Mouse (Mus musculus): ENCODE measurements at regions not wholly inside any gene's neighbourhood (a gene's known extent, or its start where the extent isn't known, plus 50 kb on each side); places are given as distances from the start of the nearest gene placed in this dataset.

DNA sequence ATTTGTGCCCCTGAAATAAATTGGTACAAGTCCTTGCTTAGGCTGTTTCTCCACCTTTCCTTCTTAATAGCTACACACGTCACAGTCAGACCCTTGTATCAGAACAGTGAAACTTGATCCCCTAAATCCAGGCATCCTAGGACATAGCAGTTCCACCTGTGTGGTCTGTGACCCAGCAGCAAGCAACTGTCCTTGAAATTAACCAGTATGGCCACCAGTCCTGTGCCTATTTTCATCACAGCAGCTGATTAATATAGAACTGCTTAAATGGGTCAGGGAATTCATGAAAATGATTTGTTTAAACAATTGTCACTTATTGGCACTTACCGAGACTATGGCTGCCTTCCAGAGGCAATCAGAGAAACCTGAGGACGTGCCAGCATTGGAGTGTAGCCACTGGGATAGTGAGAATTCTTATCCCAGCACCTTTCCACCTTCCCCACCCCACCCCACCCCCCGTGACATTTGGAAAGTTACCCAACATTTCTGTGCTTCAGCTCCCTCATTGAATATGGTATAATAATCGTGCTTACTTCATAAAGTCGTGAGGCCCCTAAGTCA lies 135.4 kb upstream of the Cdkn2b start:
- DNase-seq (ENCODE audit: low spot score) = no peak

DNA sequence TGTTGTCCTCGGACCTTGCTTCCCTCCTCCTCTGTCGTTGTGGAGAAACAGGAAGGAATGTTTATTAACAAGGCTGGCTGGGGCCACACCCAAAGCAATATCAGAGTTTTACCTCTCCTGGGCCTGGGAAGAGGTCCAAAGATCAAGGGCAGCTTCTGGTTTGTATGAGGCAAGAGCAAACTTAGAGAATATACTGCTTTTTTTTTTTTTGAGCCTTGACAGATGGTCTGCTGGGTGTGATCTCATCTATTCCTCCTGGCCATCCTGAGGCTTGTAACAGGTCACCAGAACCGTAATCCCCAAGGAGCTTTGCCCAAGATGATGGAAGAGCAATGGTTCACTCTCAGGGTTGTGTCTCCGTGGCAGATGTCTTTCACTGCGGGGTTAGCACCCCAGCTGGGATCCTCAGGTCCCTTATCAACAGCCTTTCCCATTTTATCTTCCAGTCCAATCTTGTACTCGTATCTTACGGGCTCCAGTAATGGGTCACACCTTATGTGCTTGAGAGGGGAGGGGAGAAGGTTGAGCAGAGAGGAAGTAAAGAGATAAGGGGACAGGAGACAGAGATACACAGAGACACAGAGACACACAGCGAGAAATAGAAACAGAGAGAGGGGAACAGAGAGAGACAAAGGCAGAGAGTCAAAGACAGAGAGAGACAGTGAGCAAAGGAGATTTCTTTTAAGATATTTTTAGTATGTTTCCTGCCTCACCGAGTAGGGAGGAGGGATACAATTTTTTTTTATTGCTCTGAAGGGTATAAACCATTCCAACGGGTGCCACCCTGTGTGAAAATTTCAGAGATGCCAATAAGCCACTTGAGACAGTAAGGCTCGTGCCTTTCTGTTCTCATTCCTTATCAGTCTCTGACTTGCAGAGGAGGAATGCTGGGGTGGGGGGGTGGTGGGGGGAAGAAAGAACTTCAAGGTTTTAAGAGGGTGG lies 134.6 kb upstream of the Cdkn2b start:
- no peak for DNase-seq (ENCODE audit: low spot score)

DNA sequence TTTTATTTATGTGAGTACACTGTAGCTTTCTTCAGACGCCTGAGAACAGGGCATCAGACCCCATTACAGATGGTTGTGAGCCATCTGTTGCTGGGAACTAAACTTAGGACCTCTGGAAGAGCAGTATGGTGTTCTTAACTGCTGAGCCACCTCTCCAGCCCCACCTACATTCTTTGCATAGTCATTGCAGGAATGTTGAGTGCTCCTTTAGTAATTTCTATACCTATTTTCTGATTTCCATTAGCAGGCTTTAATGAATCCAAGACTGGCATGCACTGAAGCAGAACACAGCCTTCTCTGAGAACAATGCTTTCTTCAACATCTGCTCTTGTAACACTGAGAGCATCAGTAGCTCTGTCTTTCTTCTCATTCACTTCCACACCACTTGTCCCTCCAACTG lies 131.7 kb upstream of the Cdkn2b start:
- DNase-seq (ENCODE audit: low spot score) = no peak

DNA sequence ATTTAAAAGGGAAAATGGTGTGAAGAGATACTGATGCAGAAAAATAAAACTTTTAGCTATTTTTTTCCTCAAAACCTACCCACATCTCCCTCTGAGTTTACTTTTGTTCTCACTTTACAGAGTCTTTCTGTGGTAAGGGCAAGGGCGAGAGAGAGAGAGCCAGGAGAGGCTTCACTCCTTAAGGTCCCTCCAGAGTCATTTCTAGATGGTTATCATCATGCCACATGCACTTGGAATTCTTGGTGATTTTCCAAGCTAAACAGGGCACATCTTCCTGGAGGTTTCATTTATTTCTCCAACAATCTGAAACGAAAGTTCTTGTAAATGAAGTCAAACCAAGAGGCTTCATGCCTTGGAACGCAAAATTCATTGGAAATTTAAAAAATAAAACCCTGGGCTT lies 130.0 kb upstream of the Cdkn2b start:
- DNase-seq (ENCODE audit: low spot score) = no peak

DNA sequence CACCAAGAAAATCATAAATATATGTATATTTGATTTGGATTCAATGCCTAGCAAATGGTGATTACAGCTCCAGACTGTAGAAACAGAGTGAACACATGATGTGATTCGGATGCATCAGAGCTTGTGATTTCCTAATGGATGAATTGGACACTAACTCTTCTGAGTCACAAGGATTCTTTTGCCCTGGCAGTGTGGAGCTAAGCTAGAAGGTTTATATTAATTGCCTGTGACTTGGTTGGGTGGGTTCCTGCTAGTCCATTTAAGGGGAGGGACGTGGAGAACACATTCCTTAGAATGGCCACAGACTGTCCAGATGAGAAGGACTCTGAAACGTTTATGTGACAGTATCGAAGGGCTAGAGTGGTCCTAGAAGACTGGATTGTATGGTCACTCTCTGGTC lies 129.5 kb upstream of the Cdkn2b start:
- no peak for DNase-seq (ENCODE audit: low spot score)

DNA sequence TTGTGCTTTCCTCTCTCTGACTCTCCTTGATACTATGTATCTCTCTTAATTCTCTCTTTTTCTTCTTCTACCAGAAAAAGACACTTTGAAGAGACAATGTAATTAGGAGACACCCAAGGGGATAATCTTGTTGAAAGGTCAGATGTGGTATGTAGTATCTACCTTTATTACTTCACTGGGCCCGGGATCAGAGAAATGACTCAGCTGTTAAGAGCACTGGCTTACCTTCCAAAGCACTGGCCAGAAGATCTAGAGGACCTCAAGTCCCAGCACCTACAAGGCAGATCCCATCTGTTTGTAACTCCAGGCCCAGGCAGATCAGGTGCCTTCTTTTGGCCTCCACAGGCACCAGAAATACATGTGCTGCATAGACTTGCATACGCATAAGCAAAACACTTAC lies 127.8 kb upstream of the Cdkn2b start:
- DNase-seq (ENCODE audit: low spot score) = no peak

DNA sequence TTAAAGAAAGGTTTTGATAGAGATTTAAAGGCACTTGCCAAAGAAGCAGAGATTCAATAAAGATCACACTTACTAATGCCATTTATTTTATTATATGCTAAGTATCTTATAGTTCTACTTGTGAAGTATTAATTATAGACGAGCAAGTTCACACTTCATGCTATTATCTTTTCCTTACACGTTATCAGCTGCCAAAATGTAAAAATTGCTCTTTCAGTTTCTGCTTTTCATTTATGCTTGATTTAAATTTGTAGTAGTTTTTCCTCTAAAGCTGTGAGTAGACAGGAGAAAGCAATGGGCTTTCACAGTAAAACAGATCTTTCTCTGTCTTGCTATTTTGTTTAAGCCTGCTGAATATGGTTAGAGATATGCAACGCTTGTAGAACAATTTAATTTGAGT lies 125.9 kb upstream of the Cdkn2b start:
- no peak for DNase-seq (ENCODE audit: low spot score)

DNA sequence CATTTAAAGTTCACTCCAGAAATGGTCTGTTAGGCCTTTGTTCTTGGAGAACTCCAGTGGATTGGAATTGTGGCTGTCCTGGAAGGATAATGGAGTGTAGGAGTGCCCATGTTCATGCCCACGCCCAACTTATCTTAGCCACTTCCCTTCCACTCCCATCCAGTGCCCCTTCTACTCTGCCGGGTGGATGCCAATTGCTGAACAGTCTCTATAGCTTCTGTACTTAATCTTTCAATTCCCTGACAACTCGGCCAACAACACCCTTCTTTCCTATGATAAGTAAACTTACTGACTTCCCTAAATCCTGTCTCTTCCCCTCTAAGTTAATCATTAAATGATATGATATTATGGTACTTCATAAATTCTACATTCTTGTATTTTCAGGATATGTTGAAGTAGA lies 123.3 kb upstream of the Cdkn2b start:
- no peak for DNase-seq (ENCODE audit: low spot score)

DNA sequence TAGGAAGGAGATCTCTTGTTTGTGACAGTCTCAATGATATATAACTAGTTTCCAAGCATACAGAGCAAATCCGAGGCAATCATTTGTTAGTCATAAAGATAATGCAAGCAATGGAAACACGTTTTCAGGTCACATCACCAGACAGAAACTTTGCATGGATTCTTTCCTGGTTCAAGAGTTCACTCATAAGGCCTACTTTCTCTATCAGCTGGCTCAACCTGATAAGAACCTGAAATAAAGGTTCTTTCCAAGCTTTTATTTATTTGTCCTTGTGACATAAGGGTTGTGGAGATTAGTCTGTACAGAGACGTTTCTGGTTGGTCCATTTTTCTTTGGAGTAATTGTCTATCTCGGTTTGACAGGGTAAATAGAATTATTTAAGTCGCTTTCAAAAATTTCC lies 122.7 kb upstream of the Cdkn2b start:
- no peak for DNase-seq (ENCODE audit: low spot score)

DNA sequence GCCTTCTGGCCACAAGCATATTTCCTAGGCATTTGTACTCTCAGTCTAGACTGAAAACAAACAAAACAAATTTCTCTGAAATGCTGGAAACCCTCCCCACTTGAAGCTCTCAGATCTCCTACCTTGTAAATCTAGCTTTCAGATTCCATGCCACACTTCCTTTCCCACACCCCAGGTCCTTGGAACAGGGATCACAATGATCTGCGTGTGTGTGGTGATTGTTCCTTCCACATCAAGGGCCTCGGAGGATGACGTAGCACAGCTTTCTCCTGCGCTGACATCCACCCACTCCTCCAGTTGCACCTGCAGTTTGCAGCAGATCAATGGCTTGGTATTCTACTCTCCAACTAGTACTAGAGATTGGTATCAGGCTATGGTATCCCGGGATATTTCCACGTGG lies 120.7 kb upstream of the Cdkn2b start:
- DNase-seq (ENCODE audit: low spot score) = no peak

DNA sequence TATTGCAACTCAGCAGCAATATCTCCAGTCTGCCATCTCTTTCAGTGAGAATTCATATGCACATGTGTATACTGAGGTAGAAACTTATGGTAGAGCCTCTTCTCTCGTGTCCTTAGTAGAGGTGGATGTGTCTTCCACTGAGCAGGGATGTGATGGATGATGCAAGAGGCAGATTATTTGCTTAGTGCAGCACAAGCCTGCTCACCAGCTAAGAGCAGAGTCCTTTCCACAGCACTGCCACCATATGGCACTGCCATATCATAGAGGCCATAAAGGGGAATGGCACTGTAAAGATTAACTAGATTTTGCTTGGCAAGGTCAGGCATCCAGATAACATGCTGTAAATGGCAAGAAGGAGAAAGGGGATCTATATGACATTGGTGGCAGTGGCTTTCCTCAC lies 117.6 kb upstream of the Cdkn2b start:
- DNase-seq (ENCODE audit: low spot score) = no peak

DNA sequence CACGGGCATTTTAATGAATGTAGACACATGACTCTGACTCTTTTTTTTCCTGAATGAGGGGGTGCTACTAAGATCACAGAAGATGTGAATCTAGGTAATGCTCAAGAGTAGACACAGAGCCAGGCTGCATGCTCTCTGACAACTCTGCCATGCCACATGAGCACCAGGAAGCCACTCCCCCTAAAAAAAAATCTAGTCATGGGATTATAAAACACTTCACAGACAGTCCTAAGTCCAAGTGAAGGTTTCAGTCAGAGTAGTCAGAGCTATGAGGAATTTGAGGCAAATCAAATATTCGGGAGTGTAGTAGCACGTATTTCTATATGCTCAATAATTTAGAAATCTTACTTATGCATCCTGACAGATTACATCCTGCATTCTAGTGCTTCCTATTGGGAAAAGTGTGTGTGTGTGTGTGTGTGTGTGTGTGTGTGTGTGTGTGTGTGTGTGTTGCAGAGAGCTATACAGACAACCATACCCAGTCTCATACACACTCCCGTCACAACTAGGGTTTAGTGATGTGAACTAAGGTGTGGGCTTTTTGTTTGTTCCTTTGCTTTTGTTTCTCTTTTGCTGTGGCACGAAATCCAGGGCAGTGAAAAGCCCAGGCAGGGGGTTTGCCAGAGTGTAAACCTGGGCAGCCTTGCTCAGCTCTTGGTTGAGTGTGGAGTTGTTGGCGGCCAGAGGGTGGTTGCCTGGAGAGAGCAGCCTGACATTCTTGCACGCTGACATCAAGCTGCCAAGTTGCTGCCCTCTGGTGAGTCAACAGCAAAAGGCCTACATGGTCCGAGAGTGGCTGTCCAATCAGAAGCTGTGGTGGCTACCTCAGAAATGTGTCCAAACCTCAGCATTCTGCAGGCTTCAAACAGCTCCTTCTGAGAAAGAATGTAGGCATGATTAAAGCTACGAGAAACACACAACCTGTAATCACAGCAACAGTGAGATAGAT lies 116.8 kb upstream of the Cdkn2b start:
- DNase-seq (ENCODE audit: low spot score) = no peak

DNA sequence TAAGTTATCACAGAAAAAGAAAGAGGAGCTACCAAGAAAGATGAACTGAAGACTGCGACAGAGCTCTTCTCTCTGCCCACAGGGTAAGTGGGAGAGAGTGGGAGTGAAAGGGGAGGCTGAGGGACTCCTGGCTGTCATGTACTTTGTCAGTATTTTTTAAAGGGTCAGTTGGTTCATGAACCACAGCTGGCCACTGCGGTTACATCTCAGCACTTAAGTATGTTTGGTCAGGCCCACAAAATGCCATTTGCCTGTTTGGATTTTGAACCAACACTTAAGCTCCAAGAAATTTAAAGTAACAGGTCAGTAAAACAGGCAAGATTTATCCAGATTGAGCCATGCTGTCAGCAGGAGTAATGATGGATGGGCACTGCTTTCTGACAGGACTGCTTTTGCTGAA lies 115.1 kb upstream of the Cdkn2b start:
- DNase-seq (ENCODE audit: low spot score) = no peak

DNA sequence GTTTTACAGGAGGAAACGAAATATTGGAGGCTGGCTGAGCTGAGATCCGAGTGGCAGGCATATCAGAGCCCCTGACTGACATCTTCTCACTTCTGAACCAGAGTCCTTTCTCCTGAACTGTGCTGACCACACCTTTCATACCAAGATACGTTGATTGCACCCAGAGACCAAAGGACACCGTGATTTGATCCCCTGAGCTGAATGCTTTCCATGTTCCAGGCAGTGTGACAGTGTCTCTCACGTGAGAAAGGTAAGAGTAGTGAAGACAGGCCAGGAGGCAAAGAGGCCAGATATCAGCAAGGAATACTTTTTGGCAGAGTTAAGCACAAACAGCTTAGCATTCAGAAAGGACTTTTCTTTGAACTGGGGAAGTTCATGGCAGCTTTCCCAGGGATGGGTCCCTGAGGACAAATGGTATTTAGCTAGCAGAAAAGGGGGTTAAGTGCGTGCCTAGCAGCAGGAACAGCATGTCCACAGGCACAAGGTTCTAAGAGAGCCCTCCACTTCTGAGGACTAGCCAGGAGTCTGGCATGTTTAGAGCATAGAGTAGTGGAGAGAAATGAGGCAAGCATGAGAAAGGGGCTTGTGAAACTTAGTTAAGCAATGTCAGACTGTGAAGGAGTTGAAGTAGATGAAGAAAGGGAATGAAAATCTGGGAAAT lies 111.0 kb upstream of the Cdkn2b start:
- DNase-seq (ENCODE audit: low spot score) = no peak

DNA sequence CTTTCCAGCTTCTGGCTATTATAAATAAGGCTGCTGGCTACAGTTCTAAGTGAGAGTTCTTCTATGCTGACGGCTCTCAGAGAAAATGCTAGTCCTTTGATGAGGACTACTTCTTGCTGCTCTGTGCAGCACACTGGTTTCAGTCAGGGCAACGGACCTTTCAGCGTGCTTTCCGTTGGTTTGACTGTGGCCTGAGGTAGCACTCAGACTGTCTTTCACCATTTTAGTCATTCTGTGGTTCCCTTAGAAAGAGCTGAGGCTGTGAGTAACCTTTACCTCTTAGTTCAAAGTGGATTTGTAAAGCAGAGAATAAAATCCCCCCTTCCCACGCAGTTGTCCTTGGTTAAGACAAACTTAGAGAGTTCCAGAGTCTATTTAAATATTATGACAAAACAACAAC lies 110.0 kb upstream of the Cdkn2b start:
- DNase-seq (ENCODE audit: low spot score) = no peak

DNA sequence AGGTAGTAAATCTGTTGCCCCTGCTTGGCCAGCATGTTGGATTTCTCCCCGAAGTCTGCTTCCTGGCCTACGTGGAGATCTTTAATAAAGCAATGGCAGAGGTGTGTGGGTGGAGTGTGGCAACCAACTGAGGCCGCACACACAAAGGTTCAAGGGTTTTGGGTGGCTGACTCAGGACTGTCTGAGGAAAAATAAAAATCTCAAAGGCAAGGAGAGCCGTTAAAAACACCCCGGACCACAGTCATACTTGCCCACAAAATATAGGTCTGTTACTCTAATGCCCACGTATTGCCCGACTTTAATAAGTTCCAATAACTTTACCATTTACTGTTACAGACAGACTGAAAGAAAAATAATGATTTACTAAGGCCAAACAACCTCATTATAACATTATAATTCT lies 108.7 kb upstream of the Cdkn2b start:
- DNase-seq (ENCODE audit: low spot score) = no peak

DNA sequence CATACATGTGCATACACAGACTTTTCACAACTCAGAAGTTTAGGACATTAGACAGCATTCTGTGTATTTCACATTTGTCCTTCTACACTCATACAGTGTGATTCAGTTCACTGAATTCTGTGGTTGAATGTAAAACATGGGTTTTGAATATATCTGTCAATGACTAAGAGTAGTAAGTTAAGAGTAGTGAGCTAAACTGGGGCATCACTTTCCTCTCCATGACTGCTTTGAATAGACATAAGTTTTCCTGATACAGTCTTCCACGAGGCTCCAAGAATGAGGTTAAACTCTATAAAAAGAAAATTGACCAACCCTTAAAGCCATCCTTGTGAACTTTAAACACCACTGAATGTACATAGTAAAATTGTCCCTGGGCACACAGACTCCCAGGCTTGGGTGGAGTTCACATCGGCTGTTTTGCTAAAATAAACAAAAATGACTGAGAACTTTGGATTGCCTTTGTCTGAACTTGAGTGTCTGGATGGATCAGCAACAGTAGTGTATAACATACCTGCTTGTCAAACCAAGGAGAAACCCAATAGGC lies 94.9 kb upstream of the Cdkn2b start:
- DNase-seq (ENCODE audit: low spot score) = no peak

DNA sequence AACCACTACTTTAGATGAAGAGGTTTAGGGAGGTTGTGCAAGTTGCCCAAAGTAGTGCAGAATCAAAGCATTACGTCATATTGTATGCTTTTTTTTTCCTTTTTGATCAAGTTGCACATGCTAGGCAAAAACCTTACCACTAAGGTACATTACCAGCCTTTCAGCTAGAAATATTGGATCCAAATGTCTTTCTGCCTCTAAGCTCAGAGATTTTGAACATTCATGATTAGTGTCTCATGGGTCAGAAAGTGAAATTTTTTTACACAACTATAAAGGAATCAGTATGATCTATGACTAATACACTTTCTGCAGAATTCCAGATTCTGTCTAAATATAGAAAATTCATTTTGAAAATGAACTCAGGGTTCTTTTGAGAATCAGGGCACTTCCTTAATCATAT lies 92.3 kb upstream of the Cdkn2b start:
- no peak for DNase-seq (ENCODE audit: low spot score)

DNA sequence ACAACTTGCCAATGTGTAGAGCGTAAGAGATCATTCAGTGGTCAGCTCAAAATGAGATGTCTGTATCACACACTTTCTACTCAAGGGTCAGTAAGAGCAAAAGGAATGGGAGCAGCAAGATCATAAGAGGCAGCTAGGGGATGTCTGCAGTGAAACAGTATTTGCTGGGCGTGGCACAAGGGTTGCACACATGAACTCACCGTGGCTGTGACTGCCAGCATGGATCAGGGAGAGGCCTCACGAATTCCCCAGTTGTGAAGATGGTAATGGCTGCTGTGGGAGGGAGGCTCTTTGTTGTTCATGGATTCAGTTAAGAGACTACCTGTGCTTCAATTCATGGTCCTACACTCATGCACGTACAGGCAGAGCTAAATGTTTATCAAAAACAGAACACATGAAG lies 91.5 kb upstream of the Cdkn2b start:
- no peak for DNase-seq (ENCODE audit: low spot score)

DNA sequence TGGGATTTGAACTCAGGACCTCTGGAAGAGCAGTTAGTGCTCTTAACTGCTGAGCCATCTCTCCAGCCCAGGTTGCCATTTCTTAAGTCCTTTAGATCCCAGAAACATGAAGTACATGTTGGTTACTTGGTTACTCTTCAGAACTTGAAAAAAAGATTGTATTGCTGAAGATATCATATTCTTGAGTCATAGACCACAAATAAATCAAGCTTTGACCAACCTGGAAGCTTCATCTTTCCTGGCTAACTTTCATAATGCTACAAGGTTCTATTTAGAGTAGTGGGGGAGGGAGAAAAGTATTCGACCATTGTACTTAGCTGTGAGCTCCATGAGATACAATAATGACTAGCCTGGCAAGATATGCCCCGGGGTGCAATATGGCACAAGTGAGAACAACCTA lies 90.9 kb upstream of the Cdkn2b start:
- DNase-seq (ENCODE audit: low spot score) = no peak

DNA sequence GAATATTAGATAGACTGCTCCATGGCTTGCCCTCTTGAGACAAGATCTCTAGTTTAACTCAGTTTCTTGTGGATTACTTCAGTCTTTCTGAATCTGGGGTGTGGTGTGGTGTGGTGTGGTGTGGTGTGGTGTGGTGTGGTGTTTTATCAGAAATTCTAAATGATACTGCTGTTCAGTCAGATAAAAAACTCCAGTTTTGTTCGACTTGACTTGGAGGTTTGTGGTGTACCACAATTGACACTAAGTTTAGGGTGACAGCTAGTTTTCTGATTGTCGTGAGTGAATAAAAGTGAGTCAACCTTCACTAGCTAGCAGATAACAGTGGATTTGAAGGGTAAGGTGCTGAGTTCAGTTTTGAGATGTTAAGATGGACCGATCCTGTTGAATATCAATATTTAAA lies 89.5 kb upstream of the Cdkn2b start:
- no peak for DNase-seq (ENCODE audit: low spot score)

DNA sequence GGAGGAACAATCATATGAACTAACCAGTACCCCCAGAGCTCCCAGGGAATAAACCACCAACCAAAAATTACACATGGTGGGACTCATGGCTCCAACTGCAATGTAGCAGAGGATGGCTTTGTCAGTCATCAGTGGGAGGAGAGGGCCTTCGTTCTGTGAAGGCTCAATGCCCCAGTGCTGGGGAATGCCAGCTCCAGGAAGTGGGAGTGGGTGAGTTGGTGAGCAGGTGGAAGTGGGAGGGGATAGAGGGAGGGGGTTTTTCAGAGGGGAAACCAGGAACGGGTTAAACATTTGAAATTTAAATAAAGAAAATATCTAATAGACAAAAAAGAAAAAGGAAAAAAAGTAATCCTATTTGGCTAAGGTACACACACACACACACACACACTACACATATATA lies 88.4 kb upstream of the Cdkn2b start:
- no peak for DNase-seq (ENCODE audit: low spot score)
